Mouse (Mus musculus): Measurements from ENCODE around the gene P4ha1. TPM values are rescaled to one million over a fixed set of nuclear protein-coding genes. Genes with fewer than 3 reads are reported as not detected.

The P4ha1 gene
- polyA plus RNA-seq (2014; fragmentation: Nextera tagmentation; extraction: Ambion mirVana) = 41.9 and 45.9 TPM in 2 replicates

DNA sequence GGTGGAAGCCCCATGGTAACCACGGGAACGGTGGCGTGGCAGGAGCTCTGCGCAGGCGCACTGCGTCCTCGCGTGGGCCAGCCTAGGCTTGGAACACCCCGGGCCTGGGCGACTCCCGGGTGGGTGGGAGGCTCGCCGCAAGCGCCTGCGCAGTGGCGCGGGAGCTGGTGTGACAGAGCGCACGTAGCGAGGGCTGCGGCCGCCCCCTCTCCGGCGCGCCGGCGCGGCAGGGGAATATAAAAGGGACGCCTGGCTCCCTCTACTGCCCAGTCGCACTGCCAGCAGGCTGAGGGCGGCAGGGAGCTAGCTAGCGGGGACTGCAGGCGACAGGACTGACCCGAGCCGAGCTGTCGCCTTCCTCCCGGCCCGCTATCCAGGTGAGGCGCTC is at the start of gene P4ha1:
P4ha1 (plus strand) TSS at position 197 of the 388 bp plus-strand sequence.
- H3K9ac ChIP-seq (ENCODE audit: low read length) = peak within 1 kb of the TSS; percentile 89
- no peaks in the 10 kb centered on the region for H3K36me3 ChIP-seq (ENCODE audit: control insufficient read depth, insufficient read depth, low read length)
- no peaks in the 10 kb centered on the region for H3K9me3 ChIP-seq (ENCODE audit: control insufficient read depth, low read length)
- H3K4me3 ChIP-seq (ENCODE audit: low read depth, low read length) = peak within 1 kb of the TSS; percentile 80
- ATAC-seq (ENCODE audit: low FRiP score) (peak; percentile 99), DNase-seq (ENCODE audit: low spot score, missing footprints) (peak; percentile 100)
- peak within 1 kb of the TSS; percentile 77 for H3K4me2 ChIP-seq
- peak within 1 kb of the TSS; percentile 92 for H3K27ac ChIP-seq (ENCODE audit: low read depth, low read length)
- H3K4me1 ChIP-seq (ENCODE audit: control insufficient read depth, insufficient read depth, low read length) = peaks cover 13% of the 10 kb centered on the region
- H3K27me3 ChIP-seq (ENCODE audit: control insufficient read depth, insufficient read depth, low read length) = no peaks in the 10 kb centered on the region
- 0% methylated on average over 37 of the region's 39 CpGs for WGBS

GRCm38 (mm10) chr10:59275745-59276144 is 47.4 kb upstream of the P4ha1 start:
- WGBS = 85% methylated on average over 5 of the region's 5 CpGs
- no peaks in the 10 kb centered on the region for H3K36me3 ChIP-seq (ENCODE audit: control insufficient read depth, insufficient read depth, low read length)

DNA sequence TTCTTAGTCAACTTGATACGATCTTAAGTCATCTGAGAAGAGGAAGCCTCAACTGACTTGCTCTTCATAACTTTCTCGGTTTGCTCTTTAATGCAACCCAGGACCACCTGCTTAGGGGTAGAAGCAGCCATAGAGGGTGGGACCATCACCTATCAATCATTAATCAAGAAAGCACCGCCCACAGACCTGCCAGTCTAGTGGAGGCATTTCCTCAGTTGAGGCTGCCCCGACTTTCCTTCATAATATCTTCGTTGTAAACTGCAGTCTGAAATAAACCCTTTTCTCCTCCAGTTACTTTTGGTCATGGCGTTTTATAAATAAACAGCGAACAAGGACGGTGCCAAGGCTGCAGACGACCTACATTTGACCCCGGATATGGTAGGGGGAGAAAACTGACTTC is 46.0 kb upstream of the P4ha1 start:
- Histone ChIP-seq H3K27ac (ENCODE audit: low read depth, low read length) (no peak overlapping the region), H3K4me1 (ENCODE audit: control insufficient read depth, insufficient read depth, low read length) (no peaks in the 10 kb centered on the region), H3K9ac (ENCODE audit: low read length) (no peak overlapping the region), H3K4me3 (ENCODE audit: low read depth, low read length) (no peak overlapping the region), H3K36me3 (ENCODE audit: control insufficient read depth, insufficient read depth, low read length) (no peaks in the 10 kb centered on the region), H3K4me2 (no peak overlapping the region), H3K27me3 (ENCODE audit: control insufficient read depth, insufficient read depth, low read length) (no peaks in the 10 kb centered on the region), H3K9me3 (ENCODE audit: control insufficient read depth, low read length) (no peaks in the 10 kb centered on the region)
- ATAC-seq (ENCODE audit: low FRiP score) (no peak), DNase-seq (ENCODE audit: low spot score, missing footprints) (no peak)
- WGBS = 76% methylated on average over 10 of the region's 10 CpGs

More at GRCm38 (mm10) chr10:59275745-59276144, 47.4 kb upstream of the P4ha1 start:
- Histone ChIP-seq H3K4me2 (no peak overlapping the region), H3K9ac (ENCODE audit: low read length) (no peak overlapping the region), H3K9me3 (ENCODE audit: control insufficient read depth, low read length) (no peaks in the 10 kb centered on the region), H3K4me1 (ENCODE audit: control insufficient read depth, insufficient read depth, low read length) (no peaks in the 10 kb centered on the region), H3K27me3 (ENCODE audit: control insufficient read depth, insufficient read depth, low read length) (no peaks in the 10 kb centered on the region), H3K4me3 (ENCODE audit: low read depth, low read length) (no peak overlapping the region), H3K27ac (ENCODE audit: low read depth, low read length) (no peak overlapping the region)
- DNase-seq (ENCODE audit: low spot score, missing footprints) (no peak), ATAC-seq (ENCODE audit: low FRiP score) (no peak)

- 80% methylated on average over 4 of the region's 5 CpGs for WGBS
- ATAC-seq (ENCODE audit: low FRiP score) = no peak
- no peak overlapping the region for H3K4me3 ChIP-seq (ENCODE audit: low read depth, low read length)
- H3K9me3 ChIP-seq (ENCODE audit: control insufficient read depth, low read length) = no peaks in the 10 kb centered on the region
- H3K4me2 ChIP-seq = no peak overlapping the region
- H3K9ac ChIP-seq (ENCODE audit: low read length) = no peak overlapping the region
- no peak for DNase-seq (ENCODE audit: low spot score, missing footprints)
- H3K36me3 ChIP-seq (ENCODE audit: control insufficient read depth, insufficient read depth, low read length) = no peaks in the 10 kb centered on the region
- H3K27me3 ChIP-seq (ENCODE audit: control insufficient read depth, insufficient read depth, low read length) = no peaks in the 10 kb centered on the region
- H3K27ac ChIP-seq (ENCODE audit: low read depth, low read length) = no peak overlapping the region
- no peaks in the 10 kb centered on the region for H3K4me1 ChIP-seq (ENCODE audit: control insufficient read depth, insufficient read depth, low read length)
These were observed 45.2 kb upstream of the P4ha1 start for GRCm38 (mm10) chr10:59277729-59278475.

- Histone ChIP-seq H3K9me3 (ENCODE audit: control insufficient read depth, low read length) (no peaks in the 10 kb centered on the region), H3K9ac (ENCODE audit: low read length) (no peak overlapping the region), H3K4me3 (ENCODE audit: low read depth, low read length) (no peak overlapping the region), H3K27ac (ENCODE audit: low read depth, low read length) (no peak overlapping the region), H3K27me3 (ENCODE audit: control insufficient read depth, insufficient read depth, low read length) (no peaks in the 10 kb centered on the region), H3K4me1 (ENCODE audit: control insufficient read depth, insufficient read depth, low read length) (no peaks in the 10 kb centered on the region), H3K4me2 (no peak overlapping the region), H3K36me3 (ENCODE audit: control insufficient read depth, insufficient read depth, low read length) (no peaks in the 10 kb centered on the region)
- no peak for DNase-seq (ENCODE audit: low spot score, missing footprints)
- WGBS = 83% methylated on average over 3 of the region's 3 CpGs
- no peak for ATAC-seq (ENCODE audit: low FRiP score)
These were observed 39.9 kb upstream of the P4ha1 start for GRCm38 (mm10) chr10:59283164-59283563.

DNA sequence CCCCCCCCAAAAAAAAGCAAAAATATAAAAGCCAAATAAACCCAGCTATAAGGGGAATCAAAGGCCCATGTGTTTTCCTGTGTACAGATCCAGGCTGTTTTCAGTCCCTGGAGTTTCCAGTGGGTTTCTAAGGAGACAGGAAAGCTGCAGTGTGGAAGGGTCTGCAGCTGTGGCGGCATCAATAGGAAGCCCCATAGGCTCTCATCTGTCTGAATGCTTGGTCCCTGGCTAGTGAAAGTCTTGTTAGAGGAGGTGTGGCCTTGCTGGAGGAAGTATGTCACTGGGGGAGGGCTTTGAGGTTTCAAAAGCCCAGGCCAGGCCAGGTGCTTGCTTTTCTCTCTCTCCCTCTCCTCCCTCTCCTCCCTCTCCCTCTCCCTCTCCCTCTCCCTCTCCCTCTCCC is 39.3 kb upstream of the P4ha1 start:
- Histone ChIP-seq H3K4me1 (ENCODE audit: control insufficient read depth, insufficient read depth, low read length) (no peaks in the 10 kb centered on the region), H3K9ac (ENCODE audit: low read length) (no peak overlapping the region), H3K4me3 (ENCODE audit: low read depth, low read length) (no peak overlapping the region), H3K27me3 (ENCODE audit: control insufficient read depth, insufficient read depth, low read length) (no peaks in the 10 kb centered on the region), H3K27ac (ENCODE audit: low read depth, low read length) (no peak overlapping the region), H3K4me2 (no peak overlapping the region), H3K36me3 (ENCODE audit: control insufficient read depth, insufficient read depth, low read length) (no peaks in the 10 kb centered on the region), H3K9me3 (ENCODE audit: control insufficient read depth, low read length) (no peaks in the 10 kb centered on the region)
- DNase-seq (ENCODE audit: low spot score, missing footprints) (no peak), ATAC-seq (ENCODE audit: low FRiP score) (no peak)
- WGBS = 41% methylated on average over 1 of the region's 1 CpGs

DNA sequence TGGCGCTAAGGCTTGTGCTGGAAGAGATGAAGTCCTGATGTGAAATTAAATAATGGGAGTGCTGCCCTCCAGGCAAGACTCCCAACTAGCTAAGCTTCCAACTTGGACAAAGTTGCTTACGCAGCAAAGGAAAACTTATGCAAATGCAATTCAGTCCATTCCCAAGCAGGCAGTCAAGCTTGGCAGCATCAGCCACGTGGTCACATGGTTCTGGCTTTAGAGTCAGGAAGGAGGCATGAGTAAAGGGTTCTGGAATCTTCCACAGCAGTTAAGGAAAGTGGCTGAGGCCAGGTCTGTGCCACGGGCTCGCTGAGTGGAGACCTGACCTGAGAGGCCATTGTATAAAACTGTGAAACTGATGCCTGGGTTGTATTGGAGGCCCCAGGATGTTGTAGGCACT is 37.6 kb upstream of the P4ha1 start:
- Histone ChIP-seq H3K4me2 (no peak overlapping the region), H3K27ac (ENCODE audit: low read depth, low read length) (no peak overlapping the region), H3K9ac (ENCODE audit: low read length) (no peak overlapping the region), H3K4me3 (ENCODE audit: low read depth, low read length) (no peak overlapping the region), H3K27me3 (ENCODE audit: control insufficient read depth, insufficient read depth, low read length) (no peaks in the 10 kb centered on the region), H3K4me1 (ENCODE audit: control insufficient read depth, insufficient read depth, low read length) (no peaks in the 10 kb centered on the region), H3K36me3 (ENCODE audit: control insufficient read depth, insufficient read depth, low read length) (no peaks in the 10 kb centered on the region), H3K9me3 (ENCODE audit: control insufficient read depth, low read length) (no peaks in the 10 kb centered on the region)
- ATAC-seq (ENCODE audit: low FRiP score) (no peak), DNase-seq (ENCODE audit: low spot score, missing footprints) (no peak)
- 77% methylated on average over 5 of the region's 5 CpGs for WGBS

DNA sequence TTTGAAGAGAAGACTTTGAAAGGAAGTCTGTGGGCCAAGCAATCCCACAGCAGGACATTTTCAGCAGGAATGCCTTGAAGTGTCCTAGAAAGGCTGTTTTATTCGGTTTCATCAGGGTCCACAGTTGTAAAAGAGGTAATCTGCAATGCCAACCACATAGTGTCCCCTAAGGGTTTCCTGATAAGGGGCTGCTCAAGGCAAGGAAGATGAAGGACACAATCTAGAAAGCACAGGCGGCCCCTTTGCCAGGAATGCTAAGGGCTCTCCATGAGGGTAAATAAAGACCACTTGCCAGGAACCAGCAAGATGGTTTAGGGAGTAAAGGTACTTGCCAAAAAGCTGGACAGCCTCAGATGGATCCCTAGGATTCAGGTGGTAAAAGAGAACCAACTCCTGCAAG is 35.8 kb upstream of the P4ha1 start:
- H3K27me3 ChIP-seq (ENCODE audit: control insufficient read depth, insufficient read depth, low read length) = no peaks in the 10 kb centered on the region
- no peak for ATAC-seq (ENCODE audit: low FRiP score)
- no peak for DNase-seq (ENCODE audit: low spot score, missing footprints)
- no peak overlapping the region for H3K4me2 ChIP-seq
- H3K9ac ChIP-seq (ENCODE audit: low read length) = no peak overlapping the region
- H3K36me3 ChIP-seq (ENCODE audit: control insufficient read depth, insufficient read depth, low read length) = no peaks in the 10 kb centered on the region
- no peak overlapping the region for H3K4me3 ChIP-seq (ENCODE audit: low read depth, low read length)
- H3K4me1 ChIP-seq (ENCODE audit: control insufficient read depth, insufficient read depth, low read length) = no peaks in the 10 kb centered on the region
- WGBS = 66% methylated on average over 2 of the region's 2 CpGs
- H3K9me3 ChIP-seq (ENCODE audit: control insufficient read depth, low read length) = no peaks in the 10 kb centered on the region
- H3K27ac ChIP-seq (ENCODE audit: low read depth, low read length) = no peak overlapping the region

DNA sequence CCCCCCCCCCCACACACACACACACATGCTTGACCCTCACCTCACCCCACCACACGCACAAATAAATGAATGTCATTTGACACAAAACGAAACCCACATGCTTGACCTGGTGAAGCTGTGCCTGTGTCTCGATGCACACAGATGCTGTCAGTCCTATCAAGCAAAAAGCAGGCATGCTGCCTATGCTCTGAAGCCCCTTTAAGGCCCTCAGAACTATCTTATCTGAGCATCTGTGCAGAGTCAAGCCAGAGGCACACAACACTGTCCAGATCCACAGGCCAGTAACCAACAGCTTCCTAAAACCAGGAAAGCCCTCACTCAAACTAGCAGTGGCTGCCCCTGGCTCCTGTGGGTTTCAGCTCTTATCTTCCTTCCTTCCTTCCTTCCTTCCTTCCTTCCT is 35.4 kb upstream of the P4ha1 start:
- Histone ChIP-seq H3K4me3 (ENCODE audit: low read depth, low read length) (no peak overlapping the region), H3K4me2 (no peak overlapping the region), H3K4me1 (ENCODE audit: control insufficient read depth, insufficient read depth, low read length) (no peaks in the 10 kb centered on the region), H3K27ac (ENCODE audit: low read depth, low read length) (no peak overlapping the region), H3K9ac (ENCODE audit: low read length) (no peak overlapping the region), H3K36me3 (ENCODE audit: control insufficient read depth, insufficient read depth, low read length) (no peaks in the 10 kb centered on the region), H3K9me3 (ENCODE audit: control insufficient read depth, low read length) (no peaks in the 10 kb centered on the region), H3K27me3 (ENCODE audit: control insufficient read depth, insufficient read depth, low read length) (no peaks in the 10 kb centered on the region)
- ATAC-seq (ENCODE audit: low FRiP score) (no peak), DNase-seq (ENCODE audit: low spot score, missing footprints) (no peak)
- 77% methylated on average over 3 of the region's 3 CpGs for WGBS
